Mouse (Mus musculus): Measurements from ENCODE around the gene Tmem53. TPM values are rescaled to one million over a fixed set of nuclear protein-coding genes. Genes with fewer than 3 reads are reported as not detected.
A peak's percentile ranks its signal among the peaks of the same experiment; 100 is the strongest.

The Tmem53 gene
- polyA plus RNA-seq, 1 experiment from 2014 or later, result 7.8 TPM

GRCm38 (mm10) chr4:117276281-117276711 is 24.5 kb downstream of the Tmem53 start:
- no peak overlapping the region for H3K4me2 ChIP-seq
- H3K4me3 ChIP-seq (replicated peaks), result no peak overlapping the region
- no peak overlapping the region for H3K9ac ChIP-seq
- no peak overlapping the region for H3K27ac ChIP-seq
- peaks cover 99% of the 10 kb centered on the region for H3K36me3 ChIP-seq (replicated peaks)
- no peaks in the 10 kb centered on the region for H3K27me3 ChIP-seq
- H3K4me1 ChIP-seq, result peaks cover 35% of the 10 kb centered on the region
- no peak for ATAC-seq (ENCODE audit: low FRiP score)
- WGBS, result 95% methylated on average over 17 of the region's 17 CpGs
- H3K9me3 ChIP-seq, result peaks cover 10% of the 10 kb centered on the region

DNA sequence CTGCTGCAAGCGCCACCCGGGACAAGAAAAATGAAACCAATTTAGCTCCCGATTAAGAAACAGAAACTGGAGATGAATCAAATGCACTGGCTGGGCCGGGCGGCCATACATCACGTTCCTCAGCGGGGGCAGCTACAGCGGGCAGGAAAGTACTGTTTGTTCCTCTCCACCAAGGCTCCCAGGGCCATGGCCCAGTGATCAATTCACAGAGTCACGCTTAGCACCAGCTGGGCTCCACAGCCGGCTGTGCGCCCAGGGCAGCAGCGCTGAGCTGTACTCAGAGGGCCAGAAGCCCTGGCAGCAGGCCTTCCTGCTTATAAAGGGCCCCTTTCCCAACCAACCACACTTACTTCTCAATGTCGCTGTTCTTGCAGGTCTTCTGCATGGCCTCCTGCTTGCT is 25.3 kb downstream of the Tmem53 start:
- H3K36me3 ChIP-seq (replicated peaks), result peaks cover 99% of the 10 kb centered on the region
- H3K9ac ChIP-seq, result no peak overlapping the region
- H3K4me3 ChIP-seq (replicated peaks), result no peak overlapping the region
- H3K4me1 ChIP-seq, result peaks cover 36% of the 10 kb centered on the region
- H3K9me3 ChIP-seq, result peaks cover 10% of the 10 kb centered on the region
- ATAC-seq (ENCODE audit: low FRiP score), result no peak
- no peaks in the 10 kb centered on the region for H3K27me3 ChIP-seq
- H3K4me2 ChIP-seq, result no peak overlapping the region
- 95% methylated on average over 13 of the region's 13 CpGs for WGBS
- no peak overlapping the region for H3K27ac ChIP-seq

DNA sequence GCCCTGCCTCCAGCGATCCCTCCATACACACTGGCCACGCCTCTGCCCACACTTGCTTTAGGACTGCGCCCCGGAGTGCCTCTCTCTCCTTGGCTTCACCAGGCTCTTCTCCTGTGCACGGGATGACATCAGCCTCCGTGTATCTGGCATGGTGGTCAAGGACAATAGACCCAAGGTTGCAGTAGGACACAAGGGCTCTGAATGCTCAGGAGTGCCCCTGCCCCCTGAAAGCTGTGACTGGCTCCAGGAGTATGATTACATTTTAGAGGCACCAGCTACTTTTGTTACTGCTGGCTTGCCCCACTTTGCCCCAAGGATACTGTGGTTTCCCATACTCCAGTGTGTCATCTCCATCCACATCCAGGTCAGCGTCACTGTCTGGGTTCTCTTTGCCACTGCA is 25.9 kb downstream of the Tmem53 start:
- ATAC-seq (ENCODE audit: low FRiP score), result no peak
- peaks cover 97% of the 10 kb centered on the region for H3K36me3 ChIP-seq (replicated peaks)
- 92% methylated on average over 7 of the region's 7 CpGs for WGBS

DNA sequence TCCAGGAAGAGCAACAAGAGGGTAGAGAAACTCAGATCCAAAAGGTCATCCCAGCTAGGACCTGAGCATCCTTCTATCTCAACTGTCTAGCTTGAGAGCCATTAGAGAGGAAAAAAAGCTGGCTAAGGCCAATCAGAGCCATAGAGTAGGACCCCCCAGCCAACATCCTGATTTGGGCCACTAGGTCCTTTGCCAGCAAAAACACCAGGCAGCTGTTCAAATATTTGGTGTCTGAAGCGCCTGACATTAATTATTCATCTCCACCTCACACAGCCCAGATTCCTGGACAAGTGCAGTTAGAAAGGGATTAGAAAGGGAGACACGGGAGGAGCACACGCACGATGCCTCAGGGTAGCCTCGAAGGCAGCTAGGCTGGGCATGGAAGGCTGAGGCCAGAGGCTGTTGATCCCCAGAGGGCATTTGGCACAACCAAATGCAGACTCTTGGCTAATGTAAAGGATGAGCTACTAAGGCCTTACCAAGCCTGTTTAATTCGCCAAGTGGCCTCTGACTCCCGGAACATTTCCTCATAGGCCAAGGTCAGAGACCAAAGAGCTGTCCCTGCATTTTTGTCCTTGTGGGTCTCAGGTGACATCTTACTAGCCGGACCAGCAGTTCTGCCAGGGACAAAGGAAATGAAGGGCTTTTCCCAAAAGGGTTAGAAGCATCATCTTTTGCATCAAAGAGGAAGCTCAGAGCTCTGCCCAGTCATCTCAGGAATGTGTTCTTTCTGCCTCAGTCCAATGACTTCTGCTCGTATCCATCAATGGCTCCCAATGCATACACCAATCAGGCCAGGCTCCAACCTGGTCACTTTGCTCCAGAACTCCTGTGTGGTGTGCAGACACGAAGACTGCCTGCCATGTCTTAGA is 26.9 kb downstream of the Tmem53 start:
- H3K4me3 ChIP-seq (replicated peaks), result no peak overlapping the region
- no peaks in the 10 kb centered on the region for H3K27me3 ChIP-seq
- H3K9ac ChIP-seq, result no peak overlapping the region
- H3K4me1 ChIP-seq, result peaks cover 36% of the 10 kb centered on the region
- 0 out of 2 replicates have a peak overlapping the region, but pooled peaks have one; percentile 6 for H3K27ac ChIP-seq
- H3K36me3 ChIP-seq (replicated peaks), result peaks cover 92% of the 10 kb centered on the region
- no peak for ATAC-seq (ENCODE audit: low FRiP score)
- H3K4me2 ChIP-seq, result no peak overlapping the region
- H3K9me3 ChIP-seq, result peaks cover 10% of the 10 kb centered on the region
- WGBS, result 83% methylated on average over 10 of the region's 10 CpGs

More for the DNA sequence above, 25.9 kb downstream of the Tmem53 start:
- Histone ChIP-seq H3K27ac (no peak overlapping the region), H3K4me2 (no peak overlapping the region), H3K4me3 (replicated peaks) (no peak overlapping the region), H3K9ac (no peak overlapping the region), H3K4me1 (peaks cover 36% of the 10 kb centered on the region), H3K9me3 (peaks cover 10% of the 10 kb centered on the region), H3K27me3 (no peaks in the 10 kb centered on the region)

DNA sequence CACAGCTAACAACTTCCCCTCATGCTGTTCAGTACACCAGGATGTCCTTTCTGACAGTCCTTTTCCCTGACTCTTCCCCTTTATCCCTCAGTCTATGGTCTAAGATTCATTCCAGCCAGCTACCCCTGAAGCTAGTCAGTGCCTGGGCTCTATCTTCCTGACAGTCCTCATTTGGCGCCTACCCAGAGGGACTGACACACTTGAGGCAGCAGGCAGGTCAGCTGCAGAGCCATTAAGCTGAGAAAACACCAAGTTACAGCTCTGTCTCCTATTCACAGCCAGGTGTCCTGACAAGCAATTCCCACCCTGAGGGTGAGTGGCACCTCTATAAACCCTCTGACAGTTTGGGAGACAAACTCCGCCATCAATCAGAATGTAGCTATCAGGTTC is 27.5 kb downstream of the Tmem53 start:
- no peak for ATAC-seq (ENCODE audit: low FRiP score)
- H3K27me3 ChIP-seq, result no peaks in the 10 kb centered on the region
- H3K27ac ChIP-seq, result no peak overlapping the region
- H3K4me1 ChIP-seq, result peaks cover 42% of the 10 kb centered on the region
- H3K9me3 ChIP-seq, result peaks cover 6% of the 10 kb centered on the region
- H3K36me3 ChIP-seq (replicated peaks), result peaks cover 91% of the 10 kb centered on the region
- 88% methylated on average over 2 of the region's 2 CpGs for WGBS
- H3K9ac ChIP-seq, result no peak overlapping the region
- no peak overlapping the region for H3K4me3 ChIP-seq (replicated peaks)
- no peak overlapping the region for H3K4me2 ChIP-seq

GRCm38 (mm10) chr4:117280397-117280930 is 28.7 kb downstream of the Tmem53 start:
- no peak overlapping the region for H3K4me3 ChIP-seq (replicated peaks)
- peaks cover 7% of the 10 kb centered on the region; the same call in 1 of the 2 replicates for H3K27me3 ChIP-seq
- H3K4me2 ChIP-seq, result no peak overlapping the region
- WGBS, result 92% methylated on average over 8 of the region's 8 CpGs
- H3K36me3 ChIP-seq (replicated peaks), result peaks cover 91% of the 10 kb centered on the region
- H3K27ac ChIP-seq, result no peak overlapping the region
- H3K9ac ChIP-seq, result no peak overlapping the region
- no peak for ATAC-seq (ENCODE audit: low FRiP score)
- peaks cover 54% of the 10 kb centered on the region for H3K4me1 ChIP-seq
- no peaks in the 10 kb centered on the region for H3K9me3 ChIP-seq

DNA sequence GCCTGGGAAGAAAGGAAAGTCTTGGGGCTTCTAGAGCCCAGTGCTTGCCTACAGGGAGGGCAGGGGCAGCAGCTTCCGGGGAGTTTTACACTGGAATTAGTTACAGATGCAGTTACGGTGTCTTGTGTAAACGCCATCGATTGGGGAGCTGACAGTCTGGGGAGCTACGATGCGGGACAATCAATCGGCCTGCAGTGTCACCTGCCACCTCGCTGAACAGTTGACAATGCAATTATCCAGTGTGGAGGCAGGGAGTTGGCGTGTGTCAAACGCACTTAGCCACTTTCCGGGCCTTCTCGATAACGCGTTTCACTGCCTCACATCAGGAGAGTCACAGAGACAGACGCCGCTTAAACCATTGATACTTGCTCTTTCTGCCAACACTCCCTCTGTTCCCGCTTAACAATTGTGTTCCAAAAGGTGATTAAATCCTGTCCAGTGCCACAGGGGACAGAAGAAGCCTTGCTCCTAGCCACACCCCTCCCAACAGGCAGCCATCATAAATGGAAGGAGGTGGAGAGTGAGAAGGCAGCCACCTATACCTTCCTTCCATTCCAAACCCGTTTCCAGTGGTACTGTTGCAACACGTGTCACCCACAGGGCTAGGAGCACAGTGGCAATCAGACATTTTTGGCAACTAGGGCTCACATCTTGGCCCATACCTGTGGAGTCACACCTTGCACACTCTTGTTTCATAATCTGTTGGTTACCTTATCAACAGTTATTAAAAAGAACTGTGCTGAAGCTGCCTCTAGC is 29.5 kb downstream of the Tmem53 start:
- Histone ChIP-seq H3K9me3 (no peaks in the 10 kb centered on the region), H3K27ac (no peak overlapping the region), H3K4me2 (no peak overlapping the region), H3K4me1 (peaks cover 62% of the 10 kb centered on the region), H3K27me3 (peaks cover 12% of the 10 kb centered on the region; the same call in 1 of the 2 replicates), H3K9ac (no peak overlapping the region), H3K36me3 (replicated peaks) (peaks cover 91% of the 10 kb centered on the region), H3K4me3 (replicated peaks) (no peak overlapping the region)
- ATAC-seq (ENCODE audit: low FRiP score), result no peak
- WGBS, result 78% methylated on average over 19 of the region's 19 CpGs

GRCm38 (mm10) chr4:117283271-117284191 is 31.8 kb downstream of the Tmem53 start:
- WGBS, result 10% methylated on average over 22 of the region's 22 CpGs
- Histone ChIP-seq H3K4me3 (replicated peaks) (no peak overlapping the region), H3K27ac (peak overlapping the region; percentile 76), H3K9ac (peak overlapping the region; percentile 36; the same call in 1 of the 2 replicates), H3K27me3 (peaks cover 20% of the 10 kb centered on the region; the same call in 1 of the 2 replicates), H3K4me1 (peaks cover 82% of the 10 kb centered on the region), H3K4me2 (peak overlapping the region; percentile 23), H3K9me3 (no peaks in the 10 kb centered on the region), H3K36me3 (replicated peaks) (peaks cover 80% of the 10 kb centered on the region)
- peak; percentile 65 for ATAC-seq (ENCODE audit: low FRiP score)

- H3K4me1 ChIP-seq, result peaks cover 78% of the 10 kb centered on the region
- no peaks in the 10 kb centered on the region for H3K9me3 ChIP-seq
- H3K36me3 ChIP-seq (replicated peaks), result peaks cover 71% of the 10 kb centered on the region
- ATAC-seq (ENCODE audit: low FRiP score), result no peak
- H3K9ac ChIP-seq, result peak overlapping the region; percentile 5; the same call in 1 of the 2 replicates
- peak overlapping the region; percentile 76 for H3K27ac ChIP-seq
- WGBS, result 56% methylated on average over 4 of the region's 4 CpGs
- H3K4me2 ChIP-seq, result no peak overlapping the region
- H3K27me3 ChIP-seq, result peaks cover 20% of the 10 kb centered on the region; the same call in 1 of the 2 replicates
- no peak overlapping the region for H3K4me3 ChIP-seq (replicated peaks)
These were observed 32.6 kb downstream of the Tmem53 start for GRCm38 (mm10) chr4:117284363-117284762.

DNA sequence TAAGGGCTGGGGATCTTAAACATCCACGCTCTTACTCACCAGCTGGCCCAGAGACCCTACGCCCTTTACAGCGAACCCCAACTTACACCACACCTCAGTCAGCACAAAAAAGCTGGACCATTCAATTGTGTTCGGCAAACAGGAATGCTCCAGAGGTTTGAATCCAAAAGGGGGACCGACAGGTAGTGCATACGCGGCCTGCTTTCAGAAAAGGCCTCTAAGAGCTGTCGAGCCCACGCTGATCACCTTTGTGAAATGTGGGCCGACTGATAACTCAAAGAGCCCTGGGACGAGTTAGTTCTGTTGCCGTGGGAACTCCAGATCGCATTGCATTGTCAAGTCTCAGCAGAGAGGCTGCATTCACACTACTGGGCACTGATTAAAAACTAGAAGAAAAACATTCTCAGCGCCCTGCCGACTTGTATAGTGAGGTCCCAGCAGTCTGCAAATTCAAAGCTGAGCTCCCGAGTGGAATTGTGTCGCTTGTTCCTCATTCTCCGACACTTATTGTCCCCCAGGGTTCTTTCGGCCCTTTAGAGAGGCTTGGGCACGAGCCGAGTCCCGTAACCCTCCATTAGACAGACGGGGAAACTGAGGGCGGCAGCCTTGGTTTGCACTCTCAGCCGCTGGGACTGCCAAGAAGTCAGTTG is 36.7 kb downstream of the Tmem53 start:
- Histone ChIP-seq H3K9me3 (no peaks in the 10 kb centered on the region), H3K9ac (peak overlapping the region; percentile 74), H3K27ac (peak overlapping the region; percentile 97), H3K27me3 (peaks cover 20% of the 10 kb centered on the region; the same call in 1 of the 2 replicates), H3K4me3 (replicated peaks) (peak overlapping the region; percentile 78), H3K4me2 (peak overlapping the region; percentile 76), H3K4me1 (peaks cover 60% of the 10 kb centered on the region), H3K36me3 (replicated peaks) (peaks cover 37% of the 10 kb centered on the region)
- WGBS, result 18% methylated on average over 25 of the region's 25 CpGs
- ATAC-seq (ENCODE audit: low FRiP score), result no peak
